Mouse (Mus musculus): ENCODE results near the gene Gm3460. TPM values are rescaled to one million over a fixed set of nuclear protein-coding genes. Genes with fewer than 3 reads are reported as not detected.
"Not testable (repeated sequence)": the region's sequence is repeated elsewhere in the genome, so short reads cannot be mapped to it uniquely, and the experiment has no call there.

The Gm3460 gene
- total RNA-seq (2021) = not detected
- long read RNA-seq, experiment 1 = 0 reads
- long read RNA-seq, experiment 2 = 0 reads

GRCm38 (mm10) chr14:6622318-6622717 lies at the start of gene Gm3460:
Gene Gm3460 (minus strand): TSS chr14:6622418.
- DNase-seq (ENCODE audit: low spot score in 2 of 2) = not testable (repeated sequence)

DNA sequence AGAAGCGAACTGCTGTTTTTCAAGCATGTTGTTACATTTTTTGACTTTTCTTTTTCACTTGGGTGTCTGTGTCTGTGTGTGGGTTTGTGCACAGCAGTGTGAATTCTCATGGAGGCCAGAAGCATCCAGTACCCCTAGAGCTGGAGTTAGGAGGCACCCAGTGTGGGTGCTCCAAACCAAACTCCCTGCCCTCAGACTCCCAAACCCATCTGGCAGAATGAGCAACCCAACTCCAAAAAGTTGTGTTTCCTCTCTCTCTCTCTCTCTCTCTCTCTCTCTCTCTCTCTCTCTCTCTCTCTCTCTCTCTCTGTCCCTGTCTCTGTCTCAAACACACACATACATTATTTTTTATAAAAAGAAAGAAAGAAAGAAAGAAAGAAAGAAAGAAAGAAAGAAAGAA lies 15.8 kb downstream of the Gm3460 start:
- peak; percentile 1 to 17 for DNase-seq (ENCODE audit: low spot score in 2 of 2)

- DNase-seq (ENCODE audit: low spot score in 2 of 2) = not testable (repeated sequence)
Measured at GRCm38 (mm10) chr14:6605004-6605403, 17.2 kb downstream of the Gm3460 start.

GRCm38 (mm10) chr14:6604551-6604950 lies 17.7 kb downstream of the Gm3460 start:
- peak; percentile 1 to 10 for DNase-seq (ENCODE audit: low spot score in 2 of 2)

DNA sequence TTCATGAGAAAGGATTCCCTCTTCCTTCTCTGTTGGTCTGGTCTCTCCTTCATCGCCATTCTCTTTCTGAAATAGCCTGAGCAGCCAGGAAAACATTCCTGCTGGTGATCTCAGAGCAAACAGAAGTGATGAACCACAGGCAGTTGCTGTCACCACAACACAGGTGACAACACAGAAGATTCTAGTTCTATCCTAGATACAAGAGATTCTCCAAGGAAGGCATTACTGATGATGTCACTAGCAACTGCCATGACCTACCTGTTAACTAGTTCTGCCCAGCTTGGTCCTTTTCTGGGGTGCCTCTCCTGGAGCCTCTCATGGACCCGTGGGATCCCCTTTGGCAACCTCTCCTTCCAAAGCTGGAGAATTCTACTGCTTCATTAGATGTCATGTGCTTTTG lies 31.7 kb downstream of the Gm3460 start, which contains the start of gene Gm3629:
Gene Gm3629 (minus strand): TSS at position 101 of the 400 bp plus-strand sequence.
- DNase-seq (ENCODE audit: low spot score in 2 of 2) = not testable (repeated sequence)

Other genes with a start within 250 kb of the Gm3460 start
- gene Gm16440, start 232.1 kb downstream of the Gm3460 start, total RNA-seq (2021) = not detected
- under 1 TPM in 1 of 2 experiments, not detected in 1; 0.22 TPM for gene Gm3591, start 209.9 kb downstream of the Gm3460 start, total RNA-seq (2021)
- gene Gm3594, start 177.8 kb downstream of the Gm3460 start, total RNA-seq (2021) = not detected
- not detected for gene Gm8356, start 85.1 kb downstream of the Gm3460 start, total RNA-seq (2021)
- under 1 TPM in 1 of 2 experiments, not detected in 1; 0.35 TPM for gene Gm3629, start 31.8 kb downstream of the Gm3460 start, total RNA-seq (2021)
- gene Gm10251, start 61.8 kb upstream of the Gm3460 start, total RNA-seq (2021) = not detected
- not detected for gene Gm8050, start 97.8 kb upstream of the Gm3460 start, total RNA-seq (2021)
- gene Gm3636, start 119.9 kb upstream of the Gm3460 start, total RNA-seq (2021) = not detected
- gene Gm8362, start 152.0 kb upstream of the Gm3460 start, total RNA-seq (2021) = not detected
- gene Gm3642, start 217.9 kb upstream of the Gm3460 start, total RNA-seq (2021) = not detected

All from adrenal gland, adult 18-20 months (tissue).